Mouse (Mus musculus) gastrocnemius, adult 2 months (tissue): ENCODE measurements around the gene Ovol1. TPM values are rescaled to one million over a fixed set of nuclear protein-coding genes. Genes with fewer than 3 reads are reported as not detected.
A peak's percentile ranks its signal among the peaks of the same experiment; 100 is the strongest.

ENCODE experiments used
- DNase-seq: peaks from one replicate; pipeline ENCODE4 v3.0.0; 2022
- H3K27ac ChIP-seq: fragments of 200-600 bp; 2 replicates; pipeline ENCODE4 v1.8.1; 2022; ENCODE audit warnings: mild to moderate bottlenecking
- H3K4me3 ChIP-seq: fragments of 200-600 bp; 2 replicates; pipeline ENCODE4 v1.8.1; 2022; ENCODE audit warnings: mild to moderate bottlenecking, moderate library complexity
- CTCF ChIP-seq: fragments of 200-600 bp; IDR thresholded peaks from 2 replicates; pipeline ENCODE4 v1.8.1; 2022; ENCODE audit warnings: antibody characterized with exemption, mild to moderate bottlenecking, moderate library complexity
- intact Hi-C: fragments of 180-260 bp; cut with DNase I; formaldehyde crosslinking; loops from one replicate; pipeline ENCODE4 v1.15.1; 2025
- total RNA-seq, 2 experiments: library from RNA; stranded (reverse); gene quantifications; 2 replicates each; pipeline ENCODE4 v1.2.3; 2021

Ovol1 gene
- total RNA-seq, 2 experiments from 2014 or later, result not detected

GRCm38 (mm10) chr19:5510031-5511026, 50.1 kb downstream of the Ovol1 start, which contains the start of gene Snx32:
Gene Snx32, minus strand, starts transcription at chr19:5510538.
- intact Hi-C loops, result loop anchor here (2.0 kb wide), 1 partner anchor 20 kb away; the partner anchor contains the start of gene Cfl1
- TF ChIP-seq CTCF, result peak; percentile 45
- DNase-seq, result peak; percentile 99
- peak within 1 kb of the TSS; percentile 89 for H3K27ac ChIP-seq
- peak within 1 kb of the TSS; percentile 93 for H3K4me3 ChIP-seq

- no peak within 1 kb of the TSS for H3K27ac ChIP-seq
- no peak for DNase-seq
- TF ChIP-seq CTCF, result no peak
- intact Hi-C loops, result no loop called here
- H3K4me3 ChIP-seq, result no peak within 1 kb of the TSS
Observed at GRCm38 (mm10) chr19:5503687-5504086, 56.8 kb downstream of the Ovol1 start, which contains the start of gene 1700020D05Rik. Gene 1700020D05Rik, minus strand, starts transcription at chr19:5503787.

GRCm38 (mm10) chr19:5500330-5500875, 60.0 kb downstream of the Ovol1 start:
- no peak for TF ChIP-seq CTCF
- intact Hi-C loops, result no loop called here
- no peak overlapping the region for H3K4me3 ChIP-seq
- H3K27ac ChIP-seq, result no peak overlapping the region
- DNase-seq, result no peak

Other genes starting within 250 kb of the Ovol1 start
- not detected for gene Catsper1, start 224.9 kb downstream of the Ovol1 start, total RNA-seq
- 10 to 100 TPM; 27.5 to 44.2 TPM for gene Cst6, start 211.1 kb downstream of the Ovol1 start, total RNA-seq
- 10 to 100 TPM; 15.7 to 17.9 TPM for gene Eif1ad, start 193.9 kb downstream of the Ovol1 start, total RNA-seq
- 100 to 1,000 TPM; 122 to 144 TPM for gene Banf1, start 193.5 kb downstream of the Ovol1 start, total RNA-seq
- gene Sart1, start 171.9 kb downstream of the Ovol1 start, total RNA-seq, result 10 to 100 TPM; 40.1 to 50.3 TPM
- gene Tsga10ip, start 158.1 kb downstream of the Ovol1 start, total RNA-seq, result 1 to 10 TPM; 1.3 to 2.7 TPM
- 100 to 1,000 TPM; 503 to 688 TPM for gene Drap1, start 135.7 kb downstream of the Ovol1 start, total RNA-seq
- gene AI837181, start 135.5 kb downstream of the Ovol1 start, total RNA-seq, result 10 to 100 TPM; 34.0 to 38.0 TPM
- gene Fosl1, start 113.1 kb downstream of the Ovol1 start, total RNA-seq, result not detected
- gene Ccdc85b, start 102.8 kb downstream of the Ovol1 start, total RNA-seq, result 1 to 10 TPM; 3.9 to 7.2 TPM
- 10 to 100 TPM; 33.9 to 35.8 TPM for gene Fibp, start 100.0 kb downstream of the Ovol1 start, total RNA-seq
- gene Ctsw, start 92.1 kb downstream of the Ovol1 start, total RNA-seq, result not detected
- gene Efemp2, start 86.7 kb downstream of the Ovol1 start, total RNA-seq, result 1 to 10 TPM; 3.4 to 6.6 TPM
- 10 to 100 TPM; 20.1 to 23.3 TPM for gene Mus81, start 72.2 kb downstream of the Ovol1 start, total RNA-seq
- 10 to 100 TPM; 52.8 to 72.0 TPM for gene Cfl1, start 70.2 kb downstream of the Ovol1 start, total RNA-seq
- gene 1700020D05Rik, start 56.9 kb downstream of the Ovol1 start, total RNA-seq, result 1 to 10 TPM in 1 of 2 experiments, under 1 TPM in 1; 0.92 to 1.6 TPM
- 1 to 10 TPM; 5.8 to 8.0 TPM for gene Snx32, start 50.1 kb downstream of the Ovol1 start, total RNA-seq
- 1 to 10 TPM; 2.0 to 2.3 TPM for gene Ap5b1, start 7.4 kb upstream of the Ovol1 start, total RNA-seq
- gene Rnaseh2c, start 41.2 kb upstream of the Ovol1 start, total RNA-seq, result 10 to 100 TPM; 42.4 to 53.6 TPM
- gene Kat5, start 49.6 kb upstream of the Ovol1 start, total RNA-seq, result 10 to 100 TPM; 20.9 to 23.7 TPM
- 10 to 100 TPM; 14.6 to 14.7 TPM for gene Rela, start 76.8 kb upstream of the Ovol1 start, total RNA-seq
- 10 to 100 TPM in 1 of 2 experiments, 1 to 10 TPM in 1; 10.0 to 11.0 TPM for gene Sipa1, start 103.1 kb upstream of the Ovol1 start, total RNA-seq
- gene Map3k11, start 128.1 kb upstream of the Ovol1 start, total RNA-seq, result 10 to 100 TPM in 1 of 2 experiments, 1 to 10 TPM in 1; 8.7 to 11.8 TPM
- 10 to 100 TPM; 12.6 to 14.0 TPM for gene Pcnx3, start 128.3 kb upstream of the Ovol1 start, total RNA-seq
- gene Kcnk7, start 143.7 kb upstream of the Ovol1 start, total RNA-seq, result not detected
- gene Ehbp1l1, start 165.7 kb upstream of the Ovol1 start, total RNA-seq, result 100 to 1,000 TPM; 218 to 220 TPM
- gene Fam89b, start 169.0 kb upstream of the Ovol1 start, total RNA-seq, result 10 to 100 TPM; 22.2 to 22.6 TPM
- gene Ltbp3, start 180.3 kb upstream of the Ovol1 start, total RNA-seq, result 10 to 100 TPM; 32.4 to 44.6 TPM
- 10 to 100 TPM; 71.2 to 78.6 TPM for gene Scyl1, start 210.8 kb upstream of the Ovol1 start, total RNA-seq